Mouse (Mus musculus) forelimb bud, embryonic 11.5 days (tissue): ENCODE data around the gene Grcc10.

Experiments used
- DNase-seq: peaks from one replicate; pipeline ENCODE4 v3.0.0-alpha.2; 2012; ENCODE audit warnings: low read depth, low spot score

Gene Grcc10

GRCm38 (mm10) chr6:124740888-124741761 lies at the start of gene Grcc10:
Grcc10 (minus strand) TSS chr6:124741374.
- DNase-seq = peak; percentile 96

GRCm38 (mm10) chr6:124790121-124790520 lies 48.9 kb upstream of the Grcc10 start:
- no peak for DNase-seq

GRCm38 (mm10) chr6:124789519-124789918 lies 48.3 kb upstream of the Grcc10 start:
- no peak for DNase-seq

GRCm38 (mm10) chr6:124787722-124788121 lies 46.5 kb upstream of the Grcc10 start:
- DNase-seq = no peak

GRCm38 (mm10) chr6:124786756-124787420 lies 45.7 kb upstream of the Grcc10 start:
- DNase-seq = no peak

GRCm38 (mm10) chr6:124782436-124782835 lies 41.3 kb upstream of the Grcc10 start:
- DNase-seq = peak; percentile 61

- DNase-seq = no peak
These were observed 39.7 kb upstream of the Grcc10 start for GRCm38 (mm10) chr6:124780917-124781316.

- no peak for DNase-seq
These were observed 38.8 kb upstream of the Grcc10 start for GRCm38 (mm10) chr6:124779984-124780416.

- DNase-seq = peak; percentile 66
These were observed 38.2 kb upstream of the Grcc10 start, which contains the start of gene Lrrc23 for GRCm38 (mm10) chr6:124779222-124779983. Lrrc23 (minus strand) TSS chr6:124779727.

GRCm38 (mm10) chr6:124770511-124770910 lies 29.3 kb upstream of the Grcc10 start:
- no peak for DNase-seq

- DNase-seq = no peak
These were observed 28.8 kb upstream of the Grcc10 start for GRCm38 (mm10) chr6:124770013-124770412.

- DNase-seq = peak; percentile 26
These were observed 28.1 kb upstream of the Grcc10 start, which contains the start of gene Eno2 for GRCm38 (mm10) chr6:124769101-124769765. Eno2 (minus strand) TSS chr6:124769673.

GRCm38 (mm10) chr6:124768704-124769044 lies 27.5 kb upstream of the Grcc10 start:
- DNase-seq = no peak

GRCm38 (mm10) chr6:124767920-124768703 lies 26.9 kb upstream of the Grcc10 start:
- DNase-seq = no peak

- DNase-seq = no peak
These were observed 26.4 kb upstream of the Grcc10 start for GRCm38 (mm10) chr6:124767536-124767919.

GRCm38 (mm10) chr6:124765951-124766350 lies 24.8 kb upstream of the Grcc10 start:
- no peak for DNase-seq

GRCm38 (mm10) chr6:124759259-124759658 lies 18.1 kb upstream of the Grcc10 start:
- peak; percentile 90 for DNase-seq

GRCm38 (mm10) chr6:124758849-124759232 lies 17.7 kb upstream of the Grcc10 start:
- DNase-seq = no peak

- no peak for DNase-seq
These were observed 17.0 kb upstream of the Grcc10 start for GRCm38 (mm10) chr6:124757909-124758848.
